In the genomic region with DNA sequence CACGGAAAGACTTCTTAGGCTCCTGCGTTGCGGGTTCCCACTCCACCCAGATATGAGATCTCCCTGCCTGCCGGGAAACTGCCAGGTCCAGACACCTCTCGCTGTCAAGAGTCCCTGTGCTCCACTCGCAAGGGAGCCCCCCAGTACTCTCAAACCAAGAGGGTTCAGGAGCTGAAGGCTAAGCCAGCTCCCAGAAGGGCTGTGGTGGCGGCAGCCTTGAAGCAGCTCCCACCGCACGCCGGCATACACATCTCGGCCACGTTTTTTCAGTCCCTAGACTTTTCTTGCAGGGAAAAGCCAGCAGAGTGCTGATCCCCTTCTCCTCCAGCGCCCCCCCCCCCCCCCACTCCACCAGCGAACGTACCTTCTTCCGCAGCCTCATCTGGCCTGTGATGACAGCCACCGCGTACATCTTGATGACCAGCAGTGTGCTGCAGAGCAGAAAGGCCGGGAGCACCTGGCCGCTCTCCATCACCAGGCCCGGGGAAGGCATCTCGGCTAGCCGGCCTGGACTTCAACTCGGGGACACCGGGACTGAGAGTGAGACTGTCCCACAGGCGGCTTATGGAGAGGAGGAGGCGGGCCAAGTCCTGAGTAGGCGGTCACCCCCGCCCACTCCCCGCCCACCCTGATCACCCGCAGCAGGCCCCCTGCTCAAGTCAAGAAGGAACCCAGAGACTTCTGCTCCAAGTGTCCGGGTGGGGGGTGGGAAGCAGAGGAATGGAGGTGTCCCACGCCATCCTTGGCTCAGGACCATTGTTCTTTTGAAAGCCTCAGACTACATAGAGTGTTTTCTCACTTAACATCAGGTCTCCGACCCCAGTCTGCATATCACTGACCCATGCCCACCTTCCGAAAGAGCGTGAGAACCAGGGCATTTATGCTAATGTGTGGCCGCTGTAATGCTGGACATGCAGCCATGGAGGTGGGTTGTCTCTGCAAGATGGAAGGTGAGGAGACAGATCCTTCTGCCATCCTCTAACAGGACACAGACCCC, we compare ENCODE assay signal across 9 mouse cellular contexts. TPM values are rescaled to one million over a fixed set of nuclear protein-coding genes. Genes with fewer than 3 reads are reported as not detected.
A peak's percentile ranks its signal among the peaks of the same experiment; 100 is the strongest.
DNase-seq lines count a peak whose midpoint lies in the region; ATAC-seq lines count a peak whose summit lies in the region.
"Had no signal": no experiment of that assay in that cellular context is flagged by ENCODE, and none has a peak within 500 bp of the region (broad histone marks: within the 10 kb centered on the region; RNA-seq: fewer than 3 reads in every experiment).

No protein-coding gene starts in this region.

- H3K4me2 ChIP-seq in forebrain, embryonic 11.5 days (ENCODE audit: low read depth, low read length, severe bottlenecking): peak overlapping the region; percentile 59
- H3K4me2 ChIP-seq in kidney, embryonic 15.5 days: peak overlapping the region; percentile 84
- H3K4me2 ChIP-seq in midbrain, embryonic 12.5 days (replicated peaks): peak overlapping the region; percentile 63

- peak; percentile 60 for DNase-seq in ovary, postnatal 36 days (ENCODE audit: low spot score)
- no peak for DNase-seq in ovary, postnatal 10 days (ENCODE audit: low spot score)
- peak; percentile 68 for DNase-seq in forebrain, embryonic 11.5 days (ENCODE audit: low spot score)
- no peak for DNase-seq in cerebellum, adult 9-10 months
- no peak for DNase-seq in left cerebral cortex, postnatal 25 days (ENCODE audit: low spot score in 2 of 2)
- DNase-seq in thymus, adult 18-20 months: no peak

- H3K4me1 ChIP-seq in forebrain, embryonic 11.5 days (replicated peaks; ENCODE audit: control insufficient read depth, insufficient read depth, low read length): peaks cover 11% of the 10 kb centered on the region
- H3K4me1 ChIP-seq in kidney, embryonic 15.5 days: peaks cover 38% of the 10 kb centered on the region
- H3K4me1 ChIP-seq in midbrain, embryonic 12.5 days: peaks cover 15% of the 10 kb centered on the region

- intact Hi-C loops in left cerebral cortex, postnatal 25 days (cut with DNase I): no loop called here

- WGBS in forebrain, embryonic 11.5 days: 10% methylated on average over 34 of the region's 37 CpGs
- 10% methylated on average over 36 of the region's 37 CpGs for WGBS in kidney, embryonic 15.5 days
- 10% methylated on average over 36 of the region's 37 CpGs for WGBS in midbrain, embryonic 12.5 days

- H3K9ac ChIP-seq in forebrain, embryonic 11.5 days (ENCODE audit: low read length): peak overlapping the region; percentile 45
- H3K9ac ChIP-seq in kidney, embryonic 15.5 days: peak overlapping the region; percentile 49
- H3K9ac ChIP-seq in midbrain, embryonic 12.5 days (replicated peaks): peak overlapping the region; percentile 57

- H3K4me3 ChIP-seq in forebrain, embryonic 11.5 days (ENCODE audit: low read depth, low read length): peak overlapping the region; percentile 27
- H3K4me3 ChIP-seq in kidney, embryonic 15.5 days (replicated peaks): peak overlapping the region; percentile 49
- peak overlapping the region; percentile 38 for H3K4me3 ChIP-seq in midbrain, embryonic 12.5 days

- ATAC-seq in forebrain, embryonic 11.5 days (replicated peaks; ENCODE audit: low FRiP score): peak; percentile 49; the same call in 1 of the 2 replicates
- ATAC-seq in kidney, embryonic 15.5 days (replicated peaks; ENCODE audit: low FRiP score): peak; percentile 87
- ATAC-seq in midbrain, embryonic 12.5 days (ENCODE audit: low FRiP score, low read depth): peak; percentile 41; the same call in 1 of the 2 replicates

- no peaks in the 10 kb centered on the region for H3K36me3 ChIP-seq in forebrain, embryonic 11.5 days (ENCODE audit: control insufficient read depth, insufficient read depth, low read length)
- no peaks in the 10 kb centered on the region for H3K36me3 ChIP-seq in kidney, embryonic 15.5 days
- no peaks in the 10 kb centered on the region for H3K36me3 ChIP-seq in midbrain, embryonic 12.5 days

- no peaks in the 10 kb centered on the region for H3K9me3 ChIP-seq in forebrain, embryonic 11.5 days (ENCODE audit: control insufficient read depth, low read length)
- no peaks in the 10 kb centered on the region for H3K9me3 ChIP-seq in kidney, embryonic 15.5 days (replicated peaks)
- H3K9me3 ChIP-seq in midbrain, embryonic 12.5 days: no peaks in the 10 kb centered on the region

- no peaks in the 10 kb centered on the region; the same call in 1 of the 2 replicates for H3K27me3 ChIP-seq in forebrain, embryonic 11.5 days (ENCODE audit: control insufficient read depth, insufficient read depth, low read length)
- no peaks in the 10 kb centered on the region for H3K27me3 ChIP-seq in kidney, embryonic 15.5 days
- H3K27me3 ChIP-seq in midbrain, embryonic 12.5 days: peaks cover 14% of the 10 kb centered on the region

- H3K27ac ChIP-seq in forebrain, embryonic 11.5 days (ENCODE audit: low read depth, low read length): no peak overlapping the region
- H3K27ac ChIP-seq in kidney, embryonic 15.5 days: 0 out of 2 replicates have a peak overlapping the region, but pooled peaks have one; percentile 13
- no peak overlapping the region for H3K27ac ChIP-seq in midbrain, embryonic 12.5 days (replicated peaks)
- H3K27ac ChIP-seq: macrophage had no signal

RNA-seq across cellular contexts. Expression of a gene that starts 26.6 kb away (rescaled TPM):
- 4.2 and 5.5 TPM in 2 replicates for polyA plus RNA-seq in forebrain, embryonic 11.5 days (2014; fragmentation: Nextera tagmentation; extraction: Ambion mirVana)
- polyA plus RNA-seq in kidney, embryonic 15.5 days (2015; fragmentation: Nextera tagmentation; extraction: Ambion mirVana): 13.3 and 13.5 TPM in 2 replicates
- polyA plus RNA-seq in midbrain, embryonic 12.5 days (2016; fragmentation: Nextera tagmentation; extraction: Ambion mirVana): 3.6 and 4.6 TPM in 2 replicates
- 1 to 10 TPM; 4.5 to 5.1 TPM for total RNA-seq in left cerebral cortex, postnatal 25 days (2021)

RNA-seq across cellular contexts. Expression of a gene that starts 49.7 kb away (rescaled TPM):
- 24.9 and 25.7 TPM in 2 replicates for polyA plus RNA-seq in forebrain, embryonic 11.5 days (2014; fragmentation: Nextera tagmentation; extraction: Ambion mirVana)
- polyA plus RNA-seq in kidney, embryonic 15.5 days (2015; fragmentation: Nextera tagmentation; extraction: Ambion mirVana): 35.3 and 37.5 TPM in 2 replicates
- polyA plus RNA-seq in midbrain, embryonic 12.5 days (2016; fragmentation: Nextera tagmentation; extraction: Ambion mirVana): 20.4 and 22.2 TPM in 2 replicates
- 10 to 100 TPM; 31.7 to 32.8 TPM for total RNA-seq in left cerebral cortex, postnatal 25 days (2021)

Comparison
In these comparisons a context has a peak if more than half of its experiments do, and no peak if none do; other contexts are left out.
1. DNase-seq: peak in ovary, postnatal 36 days (single experiment) and forebrain, embryonic 11.5 days (single experiment); none in ovary, postnatal 10 days (single experiment), cerebellum, adult 9-10 months (single experiment), left cerebral cortex, postnatal 25 days (0 of 2) and thymus, adult 18-20 months (0 of 2).
2. Peak in every context shown above with its lines, with median percentiles within 50 percentile points of each other: ATAC-seq, H3K4me2 ChIP-seq, H3K4me3 ChIP-seq and H3K9ac ChIP-seq.